Mouse (Mus musculus) monocyte, adult 2 months (primary cell): ENCODE data around the gene Lck.
"Not testable (repeated sequence)": the region's sequence is repeated elsewhere in the genome, so short reads cannot be mapped to it uniquely, and the experiment has no call there.

Experiments
- DNase-seq, 2 experiments: peaks; one replicate each; pipeline ENCODE4 v3.0.0; 2022; ENCODE audit warnings: low spot score in 2 of 2, low read depth in 1 of 2

The Lck gene

DNA sequence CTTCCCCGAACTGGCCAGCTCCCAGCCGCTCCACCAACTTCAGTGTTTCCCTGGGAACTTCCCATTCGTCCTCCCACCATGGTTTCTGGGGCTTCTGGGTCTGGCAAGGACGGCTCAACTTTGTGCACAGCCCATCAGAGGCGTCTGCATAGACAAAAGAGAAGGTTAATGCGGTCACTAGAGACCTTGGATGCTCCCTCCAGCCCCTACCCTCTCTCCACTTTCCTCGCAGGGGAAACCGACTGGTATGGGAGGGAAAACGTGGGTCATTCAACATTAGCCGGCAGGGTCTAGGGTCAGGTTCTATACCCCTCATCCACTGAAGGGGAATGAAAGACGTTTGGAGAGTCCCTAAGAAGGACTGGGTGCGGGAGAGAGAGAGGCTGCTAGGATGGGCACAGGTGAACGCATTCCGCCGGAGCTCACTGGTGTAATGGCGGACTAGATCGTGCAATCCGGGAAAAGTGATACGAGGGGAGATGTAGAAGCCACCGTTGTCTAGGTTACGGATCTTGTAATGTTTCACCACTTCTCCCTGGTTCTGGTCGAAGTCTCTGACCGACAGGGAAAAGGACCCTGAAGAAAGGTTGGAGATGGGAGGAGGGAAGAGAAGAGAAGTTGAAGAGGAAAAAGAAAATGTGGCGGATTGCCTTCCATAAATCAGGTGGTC is 17.4 kb downstream of the Lck start:
- DNase-seq = no peak

DNA sequence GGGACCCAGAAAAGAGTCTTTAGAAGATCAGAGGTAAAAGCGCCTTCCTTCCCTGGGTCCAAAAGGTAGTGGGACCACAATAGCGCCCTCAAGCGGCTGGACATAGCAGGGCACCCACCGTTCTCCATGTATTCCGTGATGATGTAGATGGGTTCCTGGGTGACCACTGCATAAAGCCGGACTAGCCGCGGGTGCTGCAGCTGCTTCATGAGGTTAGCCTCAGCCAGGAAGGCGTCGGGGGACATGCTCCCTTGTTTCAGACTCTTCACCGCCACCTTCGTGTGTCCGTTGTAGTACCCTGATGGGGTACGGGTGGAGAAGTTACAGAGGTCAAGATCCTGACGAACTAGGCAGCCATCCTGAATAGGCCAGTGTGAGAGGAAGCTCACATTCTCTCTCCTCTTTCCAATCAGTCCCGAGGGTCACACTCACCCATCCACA is 18.0 kb downstream of the Lck start:
- peak in 1 of 2 experiments; percentile 46 for DNase-seq

DNA sequence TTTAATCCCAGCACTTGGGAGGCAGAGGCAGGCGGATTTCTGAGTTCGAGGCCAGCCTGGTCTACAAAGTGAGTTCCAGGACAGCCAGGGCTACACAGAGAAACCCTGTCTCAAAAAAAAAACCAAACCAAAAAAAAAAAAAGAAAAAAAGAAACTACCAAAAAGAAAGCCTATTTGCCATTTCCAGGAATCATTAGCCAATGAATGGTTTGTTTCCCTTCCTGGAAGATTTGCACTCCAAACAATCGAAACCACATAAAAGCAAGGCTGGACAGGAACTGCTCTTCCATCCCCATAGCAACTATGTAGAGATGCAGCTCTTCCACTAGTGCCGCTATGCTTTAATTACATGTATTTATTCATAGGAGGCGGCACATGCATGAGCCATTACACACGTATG is 18.9 kb downstream of the Lck start:
- not testable (repeated sequence) for DNase-seq

DNA sequence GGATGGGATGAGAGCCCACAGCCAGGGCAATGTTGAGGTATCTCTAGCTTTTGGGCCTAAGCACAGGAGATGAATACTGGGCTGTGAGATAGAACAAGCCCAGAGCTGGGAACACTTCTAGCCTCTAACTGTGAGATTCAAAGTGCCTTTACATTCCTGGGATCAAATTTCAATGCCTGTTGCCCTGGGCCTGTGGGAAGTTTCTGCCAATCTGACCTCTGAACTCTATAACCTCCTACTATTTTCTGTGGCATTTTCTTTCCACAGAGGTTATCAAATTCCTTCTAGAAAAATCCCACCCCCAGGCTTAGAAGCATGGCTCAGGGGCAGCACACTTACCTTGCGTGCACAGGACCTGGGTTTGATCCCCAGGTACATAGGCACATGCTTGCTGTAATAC is 23.1 kb downstream of the Lck start:
- no peak for DNase-seq

DNA sequence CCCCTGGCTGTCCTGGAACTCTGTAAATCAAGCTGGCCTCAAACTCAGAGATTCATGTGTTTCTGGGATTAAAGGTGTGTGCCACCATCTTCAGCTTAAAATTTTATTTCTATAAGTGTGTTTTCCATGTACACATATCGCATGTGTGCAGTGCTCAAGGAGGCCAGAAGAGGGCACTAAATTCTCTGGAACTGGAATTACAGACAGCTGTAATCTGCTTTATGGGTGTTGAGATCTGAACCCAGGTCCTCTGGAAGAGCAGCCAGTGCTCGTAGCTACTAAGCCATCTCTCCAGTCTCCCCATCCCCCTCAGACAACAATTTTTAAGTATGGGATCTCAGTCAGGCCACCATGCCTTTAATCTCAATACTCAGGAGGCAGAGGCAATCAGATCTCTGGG is 24.1 kb downstream of the Lck start:
- no peak for DNase-seq

DNA sequence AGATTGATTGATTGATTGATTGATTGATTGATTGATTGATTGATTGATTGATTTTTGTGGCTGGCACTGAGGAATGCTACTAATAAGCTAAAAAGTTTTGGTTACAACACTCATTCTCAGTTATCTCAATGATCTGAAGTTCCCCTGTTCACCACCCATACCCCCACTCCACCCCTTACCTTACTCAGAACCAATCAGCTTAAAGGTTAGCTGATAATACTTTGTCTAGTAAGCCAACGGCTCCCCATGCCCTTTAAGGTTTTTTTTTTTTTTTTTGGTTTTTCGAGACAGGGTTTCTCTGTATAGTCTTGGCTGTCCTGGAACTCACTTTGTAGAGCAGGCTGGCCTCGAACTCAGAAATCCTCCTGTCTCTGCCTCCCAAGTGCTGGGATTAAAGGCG is 25.8 kb downstream of the Lck start:
- DNase-seq = not testable (repeated sequence)

DNA sequence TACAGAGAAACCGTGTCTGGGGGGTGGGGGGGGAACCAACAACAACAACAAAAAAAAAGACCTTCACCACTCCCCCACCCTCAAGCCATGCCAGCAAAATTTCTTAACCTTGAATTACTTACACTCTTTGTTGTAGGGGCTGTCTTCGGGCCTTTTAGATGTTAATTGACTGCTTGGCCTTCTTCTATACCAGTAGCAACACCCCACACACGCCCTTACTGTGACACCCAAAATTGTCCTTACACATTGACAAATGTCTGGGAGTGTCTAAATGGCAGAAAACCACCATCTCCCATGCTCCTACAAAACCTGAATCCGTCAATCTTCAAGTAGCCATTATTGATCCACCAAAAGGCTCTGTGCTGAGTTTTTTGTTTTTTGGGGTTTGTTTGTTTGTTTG is 29.3 kb downstream of the Lck start:
- DNase-seq = no peak

DNA sequence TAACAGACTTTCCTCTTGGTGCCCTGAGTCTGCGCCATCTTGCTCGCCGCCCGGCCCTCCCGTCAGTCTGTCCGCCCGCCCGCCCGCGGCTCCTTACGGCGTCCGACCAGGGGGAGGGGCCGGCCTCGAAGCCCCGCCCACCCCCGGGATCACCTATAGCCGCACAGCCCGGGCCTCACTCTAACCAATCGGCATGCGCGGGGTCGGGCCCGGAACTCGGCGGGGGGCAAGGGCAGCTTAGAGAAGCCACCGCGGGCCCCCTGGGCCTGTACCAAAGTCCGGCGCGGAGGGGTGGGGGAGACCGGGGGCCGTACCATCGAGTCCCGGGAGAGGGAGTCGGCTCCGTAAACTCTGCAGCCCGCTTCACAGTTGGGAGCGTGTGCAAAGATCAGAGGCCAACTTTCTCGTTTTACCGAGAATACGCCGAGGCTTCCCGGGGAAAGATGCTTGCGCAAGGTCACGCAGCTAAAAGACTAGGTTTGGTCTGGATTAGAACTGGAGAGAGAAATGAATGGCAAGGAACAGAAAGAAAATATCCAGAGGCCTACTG is 30.8 kb downstream of the Lck start, which contains the start of gene Hdac1:
Gene Hdac1, minus strand, starts transcription at position 122 of the 550 bp plus-strand sequence.
- DNase-seq = peak; percentile 89 to 91

DNA sequence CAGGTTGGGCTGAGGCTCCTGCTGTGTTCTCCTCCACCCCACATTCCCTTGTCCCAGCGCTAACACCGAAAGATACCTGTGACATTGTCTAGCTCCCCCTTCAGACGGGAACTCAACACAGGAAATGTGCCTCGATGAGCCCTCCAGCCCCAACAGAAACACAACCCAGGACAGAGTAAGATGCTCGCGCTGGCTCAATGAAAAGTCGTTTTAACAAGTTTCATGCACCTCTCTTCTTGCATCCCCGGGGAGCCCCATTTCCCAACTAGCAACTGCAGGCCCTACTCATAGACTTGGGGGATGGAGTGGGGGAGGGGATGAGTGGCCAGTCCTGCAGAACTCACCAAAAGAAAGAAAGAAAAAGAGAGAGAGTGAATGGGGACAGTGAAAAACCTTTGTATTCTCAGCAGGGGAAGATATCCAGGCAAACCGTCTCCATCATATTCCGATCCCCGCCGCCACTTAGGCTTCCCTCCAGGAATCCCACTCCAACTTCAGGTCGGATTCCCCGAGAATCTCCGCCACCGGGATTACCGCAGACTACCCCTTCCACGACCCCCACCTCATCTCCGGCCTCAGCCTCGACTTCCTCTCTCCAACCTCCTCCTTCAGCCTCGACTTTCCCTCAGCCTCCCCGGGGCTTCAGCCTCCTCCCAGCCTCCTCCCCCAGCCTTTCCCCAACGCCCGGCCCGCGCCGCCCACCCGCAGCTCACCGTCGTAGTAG is 31.4 kb downstream of the Lck start:
- DNase-seq = no peak

DNA sequence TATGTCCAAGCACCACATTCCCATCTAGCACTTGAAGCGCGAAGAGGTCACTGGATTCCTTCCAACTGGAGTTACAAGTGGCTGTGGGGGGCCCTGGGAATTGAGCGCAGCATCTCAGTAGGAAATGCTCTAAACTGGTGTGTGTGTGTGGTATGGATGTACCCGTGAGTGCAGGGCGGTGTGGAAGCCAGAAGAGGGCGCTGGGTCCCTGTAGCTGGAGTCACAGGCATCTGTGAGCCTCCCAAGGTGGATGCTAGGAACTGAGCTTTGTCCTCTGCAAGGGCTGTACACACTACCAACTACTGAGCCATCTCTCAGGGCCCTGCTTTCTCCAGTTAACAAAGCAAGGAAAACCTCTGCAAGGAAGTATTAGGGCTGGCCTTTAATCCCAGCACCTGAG is 33.4 kb downstream of the Lck start:
- DNase-seq = no peak

DNA sequence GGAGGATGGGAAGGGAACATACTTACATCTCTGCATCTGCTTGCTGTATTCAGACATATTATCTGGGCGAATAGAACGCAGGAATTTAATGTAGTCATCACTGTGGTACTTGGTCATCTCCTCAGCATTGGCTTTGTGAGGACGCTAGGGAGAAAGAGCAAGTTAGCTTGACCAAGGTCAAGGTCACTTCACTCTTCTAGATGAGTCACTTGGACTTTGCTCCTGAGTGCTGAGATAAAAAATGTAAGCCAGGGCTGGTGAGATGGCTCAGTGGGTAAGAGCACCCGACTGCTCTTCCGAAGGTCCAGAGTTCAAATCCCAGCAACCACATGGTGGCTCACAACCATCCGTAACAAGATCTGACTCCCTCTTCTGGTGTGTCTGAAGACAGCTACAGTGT is 44.5 kb downstream of the Lck start:
- not testable (repeated sequence) for DNase-seq

DNA sequence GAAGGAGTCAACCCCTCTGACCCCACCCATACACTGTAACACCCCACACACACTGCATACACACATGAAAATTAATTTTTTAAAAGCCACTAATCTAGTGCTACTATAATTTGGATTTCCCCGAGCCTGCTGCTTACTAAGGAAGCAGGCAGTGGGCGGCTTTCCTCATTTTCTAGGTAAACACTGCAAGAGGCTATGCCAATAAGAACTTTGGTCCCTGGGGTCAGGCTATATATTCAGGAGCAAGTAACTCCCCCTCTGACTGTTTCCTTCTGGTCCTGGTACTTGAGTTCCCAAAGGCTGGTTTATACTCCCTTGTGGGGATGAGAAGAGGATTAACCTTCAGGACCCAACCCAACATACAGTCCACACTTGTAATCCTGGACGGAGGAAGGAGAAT is 47.6 kb downstream of the Lck start:
- DNase-seq = no peak

DNA sequence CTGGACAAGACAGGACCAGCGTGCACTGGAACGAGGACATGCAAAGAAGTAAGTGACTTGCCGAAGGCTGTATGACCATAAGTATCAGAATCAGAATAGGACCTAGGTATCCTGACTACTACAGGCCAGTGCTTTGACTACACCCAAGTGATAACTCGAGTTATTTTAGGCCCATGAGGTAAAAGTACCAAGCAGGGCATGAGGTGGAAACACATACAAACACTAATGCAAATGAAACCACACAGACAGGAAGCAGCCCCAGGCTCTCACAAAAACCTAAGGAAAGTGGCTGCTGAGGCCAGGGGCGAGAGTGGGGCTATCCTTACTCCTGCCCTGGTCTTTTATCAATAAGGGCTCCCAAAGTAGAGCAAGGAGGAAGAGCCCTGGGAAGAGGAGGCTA is 48.1 kb downstream of the Lck start:
- DNase-seq = no peak

DNA sequence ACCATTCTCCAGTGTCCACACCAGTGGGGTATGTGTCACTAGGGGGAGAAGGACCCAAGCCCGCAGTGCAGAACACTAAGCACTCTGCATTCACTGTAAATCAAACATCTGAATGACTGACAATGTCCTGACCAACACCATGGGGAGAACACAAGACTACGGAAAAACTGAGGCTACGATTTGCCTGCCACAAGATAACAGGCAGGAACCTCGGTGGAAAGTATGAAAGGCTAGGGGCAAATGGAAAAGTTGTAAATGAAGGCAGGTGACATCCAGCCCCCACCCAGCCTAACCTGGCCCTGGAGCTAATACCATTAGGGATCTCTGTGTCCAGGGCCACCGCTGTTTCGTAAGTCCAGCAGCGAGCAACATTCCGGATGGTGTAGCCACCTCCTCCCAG is 54.9 kb downstream of the Lck start:
- no peak for DNase-seq

DNA sequence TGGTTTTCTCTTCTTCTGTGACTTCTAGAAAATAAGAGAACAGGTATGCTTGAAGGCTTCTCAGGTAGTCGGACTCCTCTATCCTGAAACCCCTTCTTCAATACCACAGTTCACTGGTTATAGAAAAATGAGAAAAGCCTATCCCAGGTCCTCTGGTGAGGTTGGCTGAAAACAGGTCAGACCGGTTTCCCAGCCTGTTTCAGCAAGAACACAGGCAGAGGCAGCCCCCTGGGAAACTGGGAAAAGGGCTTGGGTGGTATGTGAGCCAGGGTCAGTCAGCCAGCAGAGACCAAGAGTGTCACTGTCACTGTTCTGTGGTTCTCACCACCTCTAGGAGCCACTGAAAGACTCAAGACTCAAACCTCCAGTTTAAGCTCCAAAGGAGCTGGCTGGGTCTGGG is 56.5 kb downstream of the Lck start:
- no peak for DNase-seq

DNA sequence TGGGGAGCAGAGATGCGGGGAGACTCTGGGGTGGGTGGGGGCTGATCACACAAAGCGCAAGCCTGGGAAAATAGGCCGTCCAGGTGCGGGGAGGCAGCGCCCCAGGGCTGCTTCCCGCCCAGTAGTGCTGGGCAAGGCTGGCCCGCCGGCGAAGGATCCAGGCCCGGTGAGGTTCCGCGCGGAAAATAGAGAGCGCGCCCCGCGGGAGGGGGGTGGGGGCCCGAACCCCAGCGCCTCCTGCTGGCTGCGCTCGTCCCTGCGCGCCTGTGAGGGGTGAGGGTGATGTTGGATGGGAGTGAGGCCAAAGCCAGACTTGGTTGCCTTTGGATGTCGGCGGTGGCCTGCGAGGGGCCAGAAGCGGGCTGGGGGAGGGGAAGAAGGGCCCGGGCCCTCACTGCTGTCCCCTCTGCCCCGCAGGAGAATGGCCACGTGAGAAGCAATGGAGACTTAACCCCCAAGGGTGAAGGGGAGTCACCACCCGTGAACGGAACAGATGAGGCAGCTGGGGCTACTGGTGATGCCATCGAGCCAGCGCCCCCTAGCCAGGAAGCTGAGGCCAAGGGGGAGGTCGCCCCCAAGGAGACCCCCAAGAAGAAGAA is 59.0 kb downstream of the Lck start:
- DNase-seq = no peak

DNA sequence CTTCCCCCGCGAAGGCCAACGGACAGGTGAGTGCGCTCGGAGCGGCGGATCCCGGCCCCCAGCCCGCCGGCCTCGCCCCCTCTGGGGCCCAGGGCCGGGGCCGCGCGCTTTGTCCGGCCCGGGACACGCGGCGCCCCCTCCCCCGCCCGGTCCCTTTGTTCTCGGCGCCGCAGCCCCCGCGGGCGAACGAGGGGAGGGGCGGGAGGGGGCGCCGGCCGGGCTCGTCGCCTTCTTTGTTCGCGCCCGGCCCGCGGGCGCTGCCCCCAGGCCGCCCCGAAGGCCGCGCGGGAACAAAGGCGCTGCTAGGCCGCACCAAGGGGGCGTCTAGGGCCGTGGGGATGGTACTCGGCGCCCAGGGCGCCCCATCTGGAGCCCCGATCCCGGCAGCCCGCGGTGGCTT is 59.5 kb downstream of the Lck start:
- no peak for DNase-seq

DNA sequence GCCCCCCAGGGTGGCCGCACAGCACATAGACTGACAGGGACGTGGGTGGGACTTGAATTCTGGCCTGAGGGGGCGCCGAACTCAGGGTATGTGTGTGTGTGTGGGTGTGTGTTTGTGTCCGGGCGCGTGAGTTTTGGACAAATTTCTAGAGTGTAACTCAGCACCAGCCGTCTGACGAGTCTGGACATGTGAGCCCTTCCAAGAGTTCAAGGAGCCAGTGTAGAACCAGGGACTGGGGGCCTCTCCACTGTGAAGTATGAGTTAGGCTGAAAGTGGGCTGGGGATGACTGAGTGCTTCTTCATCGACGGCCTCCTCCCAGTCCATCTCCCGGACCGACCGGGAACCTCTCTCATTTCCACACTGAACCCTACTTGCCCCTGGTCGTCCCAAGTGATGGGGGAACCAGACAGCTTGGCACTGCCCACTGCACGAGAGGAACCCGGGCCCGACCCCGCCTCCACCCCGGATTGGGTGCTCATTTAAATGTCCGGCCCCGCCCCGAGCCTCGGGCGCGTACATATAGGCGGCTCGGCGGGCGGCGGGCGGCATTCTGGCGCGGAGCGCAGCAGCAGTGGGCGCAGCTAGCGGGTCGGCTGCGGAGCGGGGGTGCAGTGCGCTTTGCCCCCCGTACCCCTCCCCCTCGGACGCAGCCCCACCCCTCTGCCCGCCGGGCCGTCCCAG is 60.2 kb downstream of the Lck start, which contains the start of gene Marcksl1:
Gene Marcksl1, plus strand, starts transcription at position 496 of the 682 bp plus-strand sequence.
- DNase-seq = peak in 1 of 2 experiments; percentile 77

DNA sequence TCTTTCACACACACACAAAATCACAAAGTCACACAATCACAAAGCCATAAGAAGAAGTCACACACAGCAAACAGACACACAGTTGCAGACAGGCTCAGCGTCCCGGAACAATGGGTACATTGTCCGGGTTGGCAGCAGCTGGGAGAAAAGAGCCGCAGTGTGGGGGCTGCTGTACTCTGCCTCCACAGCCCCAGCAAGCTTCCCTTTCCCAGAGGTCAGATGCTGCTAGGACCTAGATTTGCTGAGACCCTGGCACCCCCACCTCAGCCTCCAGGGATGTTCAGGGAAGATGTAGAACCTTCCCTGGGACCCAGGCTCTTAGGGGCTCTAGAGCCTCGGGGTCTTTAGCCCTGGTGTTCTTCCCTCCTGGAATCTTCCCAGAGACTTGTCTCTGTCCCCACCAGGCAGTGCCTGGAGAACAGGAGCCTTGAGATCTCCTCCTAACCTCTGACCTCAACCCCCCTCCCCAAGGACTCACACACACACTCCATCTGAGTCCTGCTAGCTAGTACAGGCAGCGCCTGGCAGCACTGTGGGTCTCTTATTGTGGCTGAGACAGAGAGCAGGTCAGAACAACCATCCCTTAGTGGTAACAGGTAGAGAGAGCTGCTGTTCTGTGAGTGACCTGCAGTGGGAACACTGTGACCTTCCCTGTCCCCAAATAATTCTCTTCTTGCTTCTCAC is 61.9 kb downstream of the Lck start:
- no peak for DNase-seq

DNA sequence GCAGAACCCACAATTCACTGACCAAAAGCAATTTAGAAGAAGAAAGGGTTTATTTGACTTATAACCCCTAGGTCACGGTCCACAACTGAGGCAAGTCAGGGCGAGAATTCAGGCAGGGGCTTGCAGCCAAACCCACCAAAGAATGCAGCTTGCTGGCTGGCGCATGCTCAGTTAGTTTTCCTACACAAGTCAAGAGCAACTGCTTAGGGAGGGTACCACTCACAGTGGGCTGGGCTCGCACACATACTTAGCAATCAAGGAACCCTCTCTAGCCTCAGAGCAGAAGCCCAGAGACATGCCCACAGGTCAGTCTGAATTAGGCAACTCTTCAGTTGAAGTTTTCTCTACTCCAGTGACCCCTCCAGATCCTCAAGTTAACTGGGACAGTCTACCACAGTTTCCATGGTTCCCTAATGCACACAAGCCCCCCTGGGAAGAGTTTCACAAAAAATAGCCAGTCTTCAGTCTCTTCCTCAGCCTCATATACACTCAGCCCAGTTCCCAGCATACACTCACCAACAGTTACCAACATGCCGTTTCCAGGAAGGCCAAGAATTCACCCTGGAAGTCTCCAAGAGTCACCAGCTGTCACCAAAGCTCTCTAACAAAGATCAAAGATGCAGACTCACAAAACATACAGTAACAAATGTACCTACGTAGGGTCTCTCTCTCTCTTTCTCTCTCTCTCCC is 62.6 kb downstream of the Lck start:
- no peak for DNase-seq
